Mouse (Mus musculus) kidney, adult 8-10 months (tissue): ENCODE data around the gene Ugt2a3.
"Not testable (repeated sequence)": the region's sequence is repeated elsewhere in the genome, so short reads cannot be mapped to it uniquely, and the experiment has no call there.

Experiments
- DNase-seq, 2 experiments: peaks; one replicate each; pipeline ENCODE4 v3.0.0; 2022

Gene Ugt2a3

DNA sequence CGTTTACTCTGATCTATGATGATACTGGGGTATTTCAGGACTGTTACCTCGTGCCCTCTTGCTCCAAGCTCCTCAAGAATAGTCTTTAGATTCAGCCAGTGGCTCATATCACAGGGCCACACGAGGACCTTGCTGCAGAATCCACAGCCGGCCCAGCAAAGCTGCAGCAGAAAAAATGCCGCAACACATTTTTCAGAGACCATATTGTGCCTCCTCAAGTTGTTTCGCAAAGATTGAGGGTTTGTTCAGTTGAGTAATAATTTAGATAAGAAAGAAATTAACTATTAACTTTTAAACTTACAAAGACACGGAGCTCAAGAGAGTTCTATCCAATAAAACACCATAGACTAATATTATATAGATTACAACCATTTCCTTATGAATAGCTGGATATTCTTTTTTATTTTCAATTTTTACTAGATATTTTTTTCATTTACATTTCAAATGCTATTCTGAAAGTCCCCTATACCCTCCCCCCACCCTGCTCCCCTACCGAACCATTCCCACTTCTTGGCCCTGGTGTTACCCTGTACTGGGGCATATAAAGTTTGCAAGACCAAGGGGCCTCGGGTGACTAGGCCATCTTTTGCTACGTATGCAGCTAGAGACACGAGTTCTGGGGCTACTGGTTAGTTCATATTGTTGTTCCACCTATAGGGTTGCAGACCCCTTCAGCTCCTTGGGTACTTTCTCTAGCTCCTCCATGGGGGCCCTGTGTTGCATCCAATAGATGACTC, at the start of gene Ugt2a3:
Ugt2a3 (minus strand) TSS at position 235 of the 737 bp plus-strand sequence.
- DNase-seq = no peak

DNA sequence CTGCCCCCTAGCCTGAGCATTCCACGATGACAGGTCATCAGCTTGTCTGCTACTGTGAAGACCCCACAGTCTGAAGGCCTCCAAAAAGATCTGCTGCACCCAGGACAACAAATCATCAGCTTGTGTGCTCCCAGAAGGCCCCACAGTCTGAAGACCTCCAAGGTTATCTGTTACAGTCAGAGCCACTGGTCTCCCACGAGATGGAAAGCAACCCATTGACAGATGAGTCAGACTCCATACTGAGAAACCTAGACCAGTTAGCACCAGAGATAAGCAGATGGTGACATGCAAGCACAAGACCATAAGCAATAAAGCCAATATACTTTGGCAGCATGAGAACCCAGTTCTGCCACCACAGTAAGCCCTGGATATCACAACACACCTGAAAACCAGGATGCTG, 43.2 kb upstream of the Ugt2a3 start:
- DNase-seq = no peak

DNA sequence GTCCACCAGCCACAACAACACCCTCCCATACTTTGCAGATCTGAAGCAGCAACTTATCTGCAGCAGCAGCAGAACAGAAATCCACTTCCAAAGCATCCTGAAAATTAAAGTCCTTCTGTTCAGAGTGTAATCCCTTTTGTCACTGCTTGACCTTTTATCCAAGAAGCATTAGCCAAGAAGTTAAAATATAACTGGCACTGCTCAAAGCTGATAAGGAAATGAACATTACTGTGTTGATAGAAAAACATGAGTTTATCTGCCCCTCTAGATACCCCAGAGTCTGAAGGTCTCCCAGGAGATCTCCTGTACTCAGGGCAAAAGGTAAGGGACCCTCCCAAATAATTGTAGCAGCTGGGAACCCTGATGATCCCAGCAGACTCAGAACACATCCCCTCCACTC, 42.8 kb upstream of the Ugt2a3 start:
- DNase-seq = no peak

DNA sequence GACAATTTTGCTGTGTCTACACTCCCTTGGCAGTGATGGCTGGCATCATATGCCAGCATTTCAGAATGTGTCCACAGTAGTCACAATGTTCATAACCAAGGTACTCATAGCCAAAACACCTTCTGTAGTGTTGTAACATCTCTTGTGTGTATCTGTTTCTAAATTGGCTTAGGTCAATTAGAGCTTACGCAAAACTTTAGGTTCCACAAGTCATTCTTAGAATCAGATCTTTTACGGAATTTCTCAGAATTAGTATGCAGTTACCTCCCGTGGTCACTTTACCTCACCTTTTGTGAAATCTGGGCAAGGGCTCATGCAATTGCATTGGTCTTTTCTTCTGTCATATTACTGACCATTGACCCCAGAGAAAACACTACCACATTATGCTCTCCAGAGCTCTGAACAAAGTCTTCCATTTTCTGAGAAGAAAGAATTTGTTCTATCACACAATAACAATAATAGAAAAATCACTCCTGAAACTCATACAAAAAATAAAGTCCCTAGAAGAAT, 38.9 kb upstream of the Ugt2a3 start:
- DNase-seq = no peak

DNA sequence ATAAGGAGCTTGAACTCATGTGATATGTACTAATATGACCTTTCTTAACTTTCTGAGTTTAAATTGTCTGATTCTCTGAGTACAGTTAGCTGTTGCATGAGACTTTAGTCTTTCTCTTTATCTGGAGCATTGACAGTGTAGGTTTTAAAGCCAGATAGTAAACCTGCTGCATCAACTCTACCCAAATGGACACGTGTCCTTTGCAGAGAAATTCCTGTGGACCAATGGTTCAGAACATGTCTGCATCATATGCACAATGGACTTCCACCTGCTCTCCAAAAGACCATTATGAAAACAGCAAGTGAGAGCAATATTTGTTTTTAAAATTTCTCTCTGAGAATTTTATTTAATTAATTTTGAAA, 36.5 kb upstream of the Ugt2a3 start:
- peak in 1 of 2 experiments; percentile 4 for DNase-seq

DNA sequence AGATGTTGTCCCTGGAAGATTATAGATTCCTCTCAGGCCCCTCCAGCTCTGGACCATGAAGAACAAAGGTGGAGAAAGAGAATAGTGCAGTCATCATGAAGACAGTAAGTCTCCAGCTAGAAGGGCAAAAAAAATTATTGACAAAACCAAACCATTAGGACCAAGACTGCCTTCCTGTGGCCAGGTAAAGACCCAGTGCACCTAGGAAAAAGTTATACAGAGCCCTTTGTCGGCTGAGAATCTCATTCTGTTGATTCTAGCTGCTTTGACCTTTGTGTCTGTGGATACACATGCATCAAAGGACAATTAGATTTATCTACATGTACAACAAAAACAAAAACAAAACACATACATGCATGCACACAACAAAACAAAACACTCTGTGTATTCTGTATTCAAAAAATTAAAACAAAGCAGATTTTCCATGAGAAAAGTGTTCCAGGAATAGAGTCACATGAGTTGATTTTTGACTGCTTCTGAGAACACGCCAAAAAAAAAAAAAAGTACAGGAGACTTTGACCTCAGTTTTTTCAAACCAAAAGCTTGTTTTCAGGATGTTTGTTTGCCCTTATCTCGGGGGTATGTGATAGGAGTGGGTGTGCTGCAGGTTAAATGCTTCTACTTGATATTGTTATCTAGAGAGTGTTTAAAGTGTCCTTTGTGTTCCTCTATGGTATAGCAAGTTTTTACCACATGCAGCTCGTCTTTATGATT, 36.0 kb upstream of the Ugt2a3 start:
- DNase-seq = peak; percentile 9 to 16

DNA sequence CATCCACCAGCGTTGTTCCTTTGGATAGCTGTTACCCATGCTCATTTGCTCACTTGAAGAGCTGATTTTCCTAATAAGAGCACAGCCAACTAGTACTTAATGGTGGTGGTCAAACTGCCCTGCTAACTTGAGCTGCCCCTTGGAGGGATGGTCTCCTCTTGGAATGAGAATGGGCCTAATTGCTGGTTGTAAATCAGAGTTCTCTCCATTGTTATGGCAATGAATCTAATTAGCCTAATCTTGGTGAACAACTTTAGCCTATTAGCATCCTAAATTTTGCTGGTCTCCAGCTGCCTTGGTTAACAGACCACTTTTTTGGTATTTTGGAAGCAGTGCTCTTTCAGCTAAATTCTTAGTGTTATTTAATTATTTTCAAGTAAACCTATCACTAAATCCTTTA, 13.4 kb upstream of the Ugt2a3 start:
- DNase-seq = no peak

DNA sequence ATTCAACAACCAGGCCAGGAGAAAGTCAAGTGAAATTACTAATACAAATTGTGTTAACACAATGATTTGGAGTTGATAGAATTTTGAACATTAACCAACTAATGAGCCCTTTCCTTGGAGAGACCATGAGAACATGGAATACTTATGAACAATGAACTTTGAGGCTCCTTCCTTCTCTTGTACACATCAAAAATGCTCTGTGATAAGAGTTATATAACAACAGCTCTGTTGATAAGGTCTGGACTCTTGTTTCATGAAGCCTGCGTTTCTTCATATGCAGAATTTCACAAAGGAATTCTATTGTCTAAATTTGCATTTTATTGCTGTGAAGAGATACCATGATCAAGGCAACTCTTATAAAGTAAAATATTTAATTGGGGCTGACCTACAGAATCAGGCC, 12.2 kb upstream of the Ugt2a3 start:
- DNase-seq = not testable (repeated sequence)

DNA sequence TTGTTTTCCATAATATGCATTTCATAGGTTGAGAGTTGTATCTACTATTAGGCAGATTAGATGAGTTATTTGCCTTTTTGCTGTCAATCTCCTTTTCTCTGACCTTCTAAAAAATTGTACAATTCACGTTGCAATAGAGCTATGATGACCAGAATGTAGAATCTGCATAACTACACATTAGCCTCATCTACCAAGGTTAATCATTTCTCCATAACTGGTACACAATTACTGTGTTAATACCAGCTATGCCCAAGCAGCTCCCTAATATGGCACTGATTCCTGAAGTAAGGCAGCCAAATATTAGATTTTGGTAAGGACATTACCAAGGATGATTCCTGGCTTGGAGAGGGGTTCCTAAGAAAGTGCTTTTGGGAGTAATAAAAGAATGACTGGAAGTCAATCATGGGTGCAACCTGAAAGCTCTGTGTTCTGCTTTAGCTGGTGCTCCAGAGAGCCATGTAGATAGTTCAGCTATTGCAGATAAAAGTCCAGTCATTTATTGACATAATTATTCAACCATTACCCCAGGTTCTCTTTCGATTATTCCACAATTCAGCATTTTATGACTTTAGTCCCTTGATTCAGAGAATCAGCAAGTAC, 10.6 kb upstream of the Ugt2a3 start:
- DNase-seq = peak in 1 of 2 experiments; percentile 17

DNA sequence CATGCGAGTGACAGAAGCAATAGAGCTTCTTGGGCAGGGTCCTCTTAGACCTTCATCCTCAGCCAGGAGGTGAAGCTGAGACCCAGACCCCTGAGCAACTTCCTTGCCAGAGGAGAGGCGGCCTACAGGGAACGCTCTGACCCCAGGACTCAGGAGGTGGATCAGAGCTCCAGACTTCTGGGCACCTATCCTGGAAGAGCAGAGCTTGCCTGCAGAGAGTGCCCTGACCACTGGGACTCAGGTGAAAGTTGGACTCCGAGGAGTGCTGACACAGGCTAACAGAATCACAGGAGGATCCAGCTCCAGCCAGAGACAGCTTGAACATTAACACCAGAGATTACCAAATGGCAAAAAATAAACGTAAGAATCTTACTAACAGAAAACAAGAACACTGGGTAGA, 3.5 kb upstream of the Ugt2a3 start:
- DNase-seq = peak; percentile 79 to 85

DNA sequence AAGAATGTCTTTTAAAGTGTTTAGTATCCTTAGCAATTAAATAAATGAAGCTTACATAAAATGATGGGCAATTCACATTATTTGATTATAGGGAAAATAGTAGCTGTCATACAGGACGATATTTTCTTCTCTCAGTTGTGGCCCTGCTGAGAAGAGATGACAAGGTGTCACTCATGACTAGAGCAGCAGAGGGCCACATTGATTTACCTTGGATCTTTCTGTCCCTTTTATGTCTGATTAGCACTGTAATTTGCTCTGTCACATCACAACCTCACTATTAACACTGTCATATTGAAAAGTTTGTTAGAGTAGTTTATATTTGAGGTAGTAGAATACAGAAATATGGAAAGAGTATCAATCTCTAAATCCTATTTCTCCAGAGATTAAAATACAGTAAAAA, 1.8 kb downstream of the Ugt2a3 start:
- DNase-seq = no peak

DNA sequence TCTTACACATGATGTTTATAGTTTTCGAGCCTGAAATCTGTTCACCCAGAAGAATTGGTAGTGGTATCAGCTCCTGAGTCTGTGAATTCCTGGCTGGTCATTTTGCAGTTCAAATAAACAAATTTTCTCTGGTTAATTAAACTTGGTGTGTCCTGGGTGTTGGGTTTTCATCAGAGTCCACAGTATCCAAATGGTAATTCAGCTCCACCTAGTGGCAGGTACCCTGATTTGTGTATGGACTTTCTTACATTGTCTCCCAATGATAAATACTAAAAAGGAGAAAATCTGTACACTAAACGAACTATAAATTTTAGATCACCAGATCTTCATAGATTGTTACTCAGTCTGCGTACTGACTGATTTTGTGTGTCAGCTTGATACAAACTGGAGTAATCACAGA, 3.4 kb downstream of the Ugt2a3 start:
- DNase-seq = peak; percentile 31 to 67

DNA sequence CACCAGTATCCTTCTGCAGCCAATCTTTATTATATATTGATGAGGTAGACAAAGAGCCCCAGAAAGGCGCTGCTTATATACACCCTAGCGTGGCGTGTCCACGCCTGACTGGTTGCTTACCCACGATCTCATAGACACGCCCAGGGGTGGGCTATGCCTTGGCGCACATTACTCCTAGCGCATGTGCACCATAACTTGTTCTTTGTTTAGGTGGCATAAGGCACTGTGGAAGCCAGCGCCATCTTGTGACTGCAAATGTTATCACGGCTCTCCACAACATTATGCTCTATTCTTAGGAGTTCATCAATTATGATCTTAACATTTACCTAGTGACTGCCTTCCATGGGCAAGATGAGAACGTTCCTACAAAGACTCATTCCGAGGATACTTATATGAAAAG, 25.6 kb downstream of the Ugt2a3 start:
- peak in 1 of 2 experiments; percentile 18 for DNase-seq

DNA sequence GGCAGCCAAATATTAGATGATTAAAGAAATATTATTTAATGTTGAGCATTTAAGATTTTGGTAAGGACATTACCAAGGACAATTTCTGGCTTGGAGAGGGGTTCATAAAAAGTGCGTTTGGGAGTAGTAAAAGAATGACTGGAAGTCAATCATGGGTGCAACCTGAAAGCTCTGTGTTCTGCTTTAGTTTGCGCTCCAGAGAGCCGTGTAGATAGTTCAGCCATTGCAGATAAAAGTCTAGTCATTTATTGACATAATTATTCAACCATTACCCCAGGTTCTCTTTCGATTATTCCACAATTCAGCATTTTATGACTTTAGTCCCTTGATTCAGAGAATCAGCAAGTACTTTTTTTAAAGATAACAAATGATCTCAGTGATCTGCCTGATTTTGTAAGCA, 50.8 kb downstream of the Ugt2a3 start:
- peak in 1 of 2 experiments; percentile 15 for DNase-seq

DNA sequence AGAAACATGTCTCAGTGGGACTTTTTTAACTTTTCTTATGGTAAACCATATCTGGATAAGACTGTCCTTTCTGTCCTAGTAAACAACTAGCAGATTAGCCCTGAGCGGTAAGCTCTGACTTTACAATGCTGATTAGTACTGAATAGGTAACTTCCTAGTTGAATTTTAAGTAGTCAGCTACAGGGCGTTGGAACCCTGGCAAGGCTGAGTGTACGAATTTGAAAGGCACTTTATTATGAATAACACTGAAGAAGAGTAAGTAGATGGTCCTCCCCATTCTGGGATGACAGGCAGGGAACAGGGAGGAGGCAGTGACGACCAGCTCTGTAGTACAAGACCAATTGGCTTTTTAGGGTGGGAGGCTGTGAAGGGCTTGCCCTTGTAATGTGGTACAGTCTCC, 61.0 kb downstream of the Ugt2a3 start:
- DNase-seq = peak; percentile 19 to 59

DNA sequence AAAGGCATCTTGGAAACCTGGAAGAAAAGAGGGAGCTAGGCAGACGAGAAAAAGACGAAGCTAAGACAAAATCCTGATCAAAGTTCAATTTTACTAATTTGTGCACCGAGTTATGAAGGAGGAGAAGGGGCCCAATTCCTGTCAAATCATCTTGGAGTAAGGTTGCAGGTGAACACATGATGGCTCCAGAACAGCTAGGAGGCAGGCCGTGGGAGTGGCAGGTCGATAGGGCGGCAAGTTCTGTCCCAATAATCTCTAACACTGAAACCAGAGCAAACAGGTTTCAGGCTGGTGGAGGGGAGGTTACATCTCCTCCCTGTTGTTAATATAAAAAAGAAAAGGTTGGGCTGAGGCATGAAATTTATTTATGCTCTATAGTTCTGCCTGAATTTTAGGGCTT, 61.4 kb downstream of the Ugt2a3 start:
- DNase-seq = peak in 1 of 2 experiments; percentile 64
